Mouse (Mus musculus) layer of hippocampus, adult 8-10 months (tissue): ENCODE measurements around the gene Lipo3. TPM values are rescaled to one million over a fixed set of nuclear protein-coding genes. Genes with fewer than 3 reads are reported as not detected.
A peak's percentile ranks its signal among the peaks of the same experiment; 100 is the strongest.
"Not testable (repeated sequence)": the region's sequence is repeated elsewhere in the genome, so short reads cannot be mapped to it uniquely, and the experiment has no call there.

Source experiments
- DNase-seq, 2 experiments: peaks; one replicate each; pipeline ENCODE4 v3.0.0; 2022; ENCODE audit warnings: low spot score in 2 of 2
- microRNA-seq, 2 experiments: library from miRNA; unstranded; fragments of <30 nt; microRNA quantifications; one replicate each; pipeline ENCODE4 v1.2.0; 2022
- total RNA-seq, 4 experiments: library from RNA; stranded (reverse); gene quantifications; 2 replicates each; pipeline ENCODE4 v1.2.4; 2022

The Lipo3 gene
- 1 to 10 TPM; 4.6 to 5.8 (median 4.6) TPM for total RNA-seq

DNA sequence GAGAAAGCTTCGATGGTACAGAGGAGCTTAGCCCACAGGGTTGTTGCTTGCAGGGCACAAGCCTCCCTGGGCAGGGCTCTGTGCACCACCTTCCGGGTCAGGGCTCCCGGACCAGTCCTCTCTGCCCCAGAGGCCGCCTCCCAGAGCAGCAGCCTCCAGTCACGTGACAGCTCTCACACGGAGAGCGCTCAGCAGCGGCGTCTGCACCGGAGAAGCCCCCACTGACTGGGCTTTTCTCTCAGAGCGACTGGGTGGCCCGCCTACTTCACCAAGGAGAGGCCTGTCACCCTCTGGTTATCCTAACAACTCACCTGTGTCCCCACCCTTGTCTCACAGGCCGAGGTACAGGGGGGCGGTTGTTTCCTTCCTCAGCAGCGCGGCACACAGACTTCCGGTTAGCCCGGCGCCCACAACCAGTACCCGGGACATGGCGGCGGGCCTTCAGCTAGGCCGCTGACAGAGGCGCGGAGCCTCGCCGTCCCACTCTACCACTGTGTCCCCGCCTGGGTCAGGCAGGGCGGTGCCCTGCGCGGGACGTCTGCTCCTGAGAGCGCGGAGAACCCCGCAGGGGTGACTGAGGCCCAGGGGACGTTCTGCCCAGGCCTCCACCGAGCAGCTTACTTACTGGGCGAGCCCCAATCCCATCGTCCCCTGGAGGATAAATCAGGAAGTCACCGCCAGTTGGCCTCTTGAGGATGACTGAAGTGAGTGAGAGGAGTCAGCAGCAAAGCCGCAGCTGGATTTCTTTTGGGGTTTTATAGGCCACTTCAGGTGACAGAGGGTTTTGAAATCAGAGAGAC lies at the start of gene Lipo3:
Lipo3 (minus strand) TSS at position 665 of the 800 bp plus-strand sequence.
- peak; percentile 1 to 2 for DNase-seq

DNA sequence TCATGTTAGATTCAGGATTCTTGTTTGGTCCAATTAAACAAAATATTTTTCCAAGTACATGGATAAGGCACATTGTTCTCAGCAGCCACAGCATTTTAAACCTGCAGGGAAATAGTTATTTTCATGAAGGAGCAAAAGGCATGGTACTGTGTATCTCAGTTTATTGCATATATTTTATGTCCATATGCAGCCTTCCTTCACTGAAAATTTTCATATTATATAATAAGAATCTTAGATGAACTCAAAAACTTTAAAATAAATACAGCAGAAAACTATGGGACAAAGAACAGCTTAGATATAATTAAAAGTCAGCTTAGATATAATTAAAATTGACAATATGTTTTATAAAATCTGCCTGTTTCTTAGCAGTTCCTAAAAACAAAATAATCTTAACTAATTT lies 25.6 kb upstream of the Lipo3 start, which contains the start of gene Lipo1:
Lipo1 (minus strand) TSS at position 101 of the 400 bp plus-strand sequence.
- not testable (repeated sequence) for DNase-seq

DNA sequence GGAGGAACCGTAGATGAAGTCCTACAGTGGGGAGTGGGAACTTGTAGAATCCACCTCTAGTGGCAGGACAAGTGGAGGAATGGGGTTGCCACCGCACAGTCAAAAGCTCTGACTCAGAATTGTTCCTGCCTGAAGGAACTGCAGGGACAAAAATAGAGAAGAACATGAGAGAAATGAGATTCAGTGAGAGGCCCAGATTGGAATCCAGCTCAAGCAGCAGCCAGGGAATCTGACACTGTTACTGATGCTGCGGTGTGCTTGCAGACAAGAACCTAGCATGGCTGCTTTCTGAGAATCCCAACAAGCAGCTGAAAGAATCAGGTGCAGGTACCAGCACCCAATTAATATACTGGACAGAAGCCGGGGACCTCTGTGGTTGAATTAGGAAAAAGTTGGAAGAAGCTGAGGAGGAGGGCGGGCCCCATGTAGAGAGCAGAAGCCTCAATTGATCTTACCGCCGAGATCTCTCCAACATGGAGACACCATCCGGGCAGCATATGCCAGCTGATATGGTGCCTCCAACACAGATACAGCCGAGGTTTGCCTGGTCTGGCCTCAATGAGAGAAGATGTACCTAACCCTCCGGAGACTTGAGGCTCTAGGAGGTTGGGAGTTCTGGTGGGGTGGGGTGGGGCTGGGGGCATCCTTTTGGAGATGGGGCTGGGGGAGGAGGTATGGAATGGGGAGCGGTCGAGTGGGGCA lies 25.0 kb upstream of the Lipo3 start:
- peak in 1 of 2 experiments; percentile 2 for DNase-seq

DNA sequence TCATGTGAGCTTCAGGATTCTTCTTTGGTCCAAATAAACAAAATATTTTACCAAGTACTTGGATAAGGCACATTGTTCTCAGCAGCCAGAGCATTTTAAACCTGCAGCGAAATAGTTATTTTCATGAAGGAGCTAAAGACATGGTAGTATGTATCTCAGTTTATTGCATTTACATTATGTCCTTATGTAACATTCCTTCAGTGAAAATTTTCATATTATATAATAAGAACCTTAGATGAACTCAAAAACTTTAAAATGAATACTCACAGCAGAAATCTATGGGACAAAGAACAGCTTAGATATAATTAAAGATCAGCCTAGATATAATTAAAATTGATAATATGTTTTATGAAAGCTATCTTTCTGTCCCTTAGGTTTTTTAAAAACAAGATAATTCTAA lies 10.5 kb downstream of the Lipo3 start, which contains the start of gene Lipo2:
Lipo2 (minus strand) TSS at position 101 of the 400 bp plus-strand sequence.
- not testable (repeated sequence) for DNase-seq

GRCm38 (mm10) chr19:33625152-33625551 lies 136.6 kb downstream of the Lipo3 start, which contains the start of gene Gm8978:
Gene Gm8978 (minus strand): TSS chr19:33625252.
- DNase-seq = not testable (repeated sequence)

GRCm38 (mm10) chr19:33589626-33590302 lies 172.0 kb downstream of the Lipo3 start:
- DNase-seq = peak; percentile 35 to 46

DNA sequence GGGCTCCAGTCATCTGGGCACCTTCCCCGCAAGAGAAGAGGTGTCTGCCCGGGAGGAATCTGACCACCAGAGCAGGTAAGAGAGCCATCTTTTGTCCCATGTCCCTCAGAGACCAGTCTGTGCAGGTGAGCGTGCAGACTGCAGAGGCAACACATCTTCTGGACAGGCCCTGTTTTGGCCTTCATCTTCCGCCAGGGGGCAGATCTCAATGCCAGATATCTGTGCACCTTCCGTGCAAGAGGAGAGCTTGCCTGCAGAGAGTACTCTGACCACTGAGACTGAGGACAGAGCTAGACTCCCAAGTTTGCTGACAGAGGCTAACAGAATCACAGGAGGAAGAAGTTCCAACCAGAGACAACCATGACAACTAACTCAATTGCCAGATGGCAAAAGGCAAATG lies 193.2 kb downstream of the Lipo3 start:
- not testable (repeated sequence) for DNase-seq

GRCm38 (mm10) chr19:33517680-33518079 lies 244.1 kb downstream of the Lipo3 start, which contains the start of gene Lipo4:
Gene Lipo4 (minus strand): TSS chr19:33517780.
- no peak for DNase-seq

Small RNA genes within 50 kb of the gene (microRNA-seq; reads per million reads assigned to microRNA genes)
- 0 reads per million in 2 experiments for gene Gm27440

Other genes starting within 250 kb of the Lipo3 start
- gene Lipo4, start 244.2 kb downstream of the Lipo3 start, total RNA-seq = under 1 TPM in 3 of 4 experiments, not detected in 1; 0.18 to 0.26 (median 0.19) TPM
- gene Gm8978, start 136.7 kb downstream of the Lipo3 start, total RNA-seq = not detected
- under 1 TPM in 3 of 4 experiments, not detected in 1; 0.20 to 0.50 (median 0.24) TPM for gene Lipo2, start 10.6 kb downstream of the Lipo3 start, total RNA-seq
- not detected for gene Lipo1, start 25.5 kb upstream of the Lipo3 start, total RNA-seq
- not detected for gene Lipf, start 199.2 kb upstream of the Lipo3 start, total RNA-seq
- gene Lipk, start 246.3 kb upstream of the Lipo3 start, total RNA-seq = not detected